Mouse (Mus musculus) kidney, adult 2 months (tissue): ENCODE measurements around the gene Pcnx2.

ENCODE experiments used
- CTCF ChIP-seq: fragments of 200-500 bp; conservative IDR thresholded peaks from 2 replicates; pipeline ENCODE4 v1.5.1; 2011; ENCODE audit warnings: low read depth, mild to moderate bottlenecking, control low read depth, low read length, moderate library complexity, mixed read lengths; ENCODE audit not compliant: insufficient read depth, insufficient read length
- POLR2A ChIP-seq: fragments of 200-500 bp; IDR thresholded peaks from one replicate; pipeline ENCODE4 v1.6.1; 2011; ENCODE audit warnings: low read depth, low read length, control low read depth

GRCm38 (mm10) chr8:125910365-125911228 is 12.5 kb upstream of the Pcnx2 start, which contains the start of gene Map3k21:
- TF ChIP-seq POLR2A (no peak), CTCF (no peak)
